Mouse (Mus musculus) layer of hippocampus, adult 11-12 months (tissue): Measurements from ENCODE around the gene Cdc42ep2.

Source experiments
- DNase-seq: peaks from one replicate; pipeline ENCODE4 v3.0.0; 2022; ENCODE audit warnings: low spot score

The Cdc42ep2 gene

GRCm38 (mm10) chr19:5874391-5874968, 50.1 kb downstream of the Cdc42ep2 start:
- DNase-seq: no peak

GRCm38 (mm10) chr19:5872931-5873556, 51.6 kb downstream of the Cdc42ep2 start:
- DNase-seq: no peak

- DNase-seq: no peak
Observed at GRCm38 (mm10) chr19:5872528-5872927, 52.1 kb downstream of the Cdc42ep2 start.

GRCm38 (mm10) chr19:5871683-5872082, 52.9 kb downstream of the Cdc42ep2 start:
- no peak for DNase-seq

GRCm38 (mm10) chr19:5871273-5871672, 53.3 kb downstream of the Cdc42ep2 start:
- no peak for DNase-seq

- DNase-seq: no peak
Observed at GRCm38 (mm10) chr19:5868096-5868495, 56.5 kb downstream of the Cdc42ep2 start.
